Mouse (Mus musculus) heart, embryonic 16.5 days (tissue): ENCODE measurements around the gene Ltbp1. TPM values are rescaled to one million over a fixed set of nuclear protein-coding genes. Genes with fewer than 3 reads are reported as not detected.
A peak's percentile ranks its signal among the peaks of the same experiment; 100 is the strongest.

Source experiments
- ATAC-seq: fragments of 200-750 bp; cut with Nextera tagmentation; replicated peaks from 2 replicates; pipeline ENCODE4 v1.8.0; 2017; ENCODE audit warnings: moderate number of reproducible peaks; ENCODE audit not compliant: insufficient read depth, low FRiP score; ENCODE audit errors: extremely low read depth
- H3K27ac ChIP-seq: fragments of 300-500 bp; sonication (generic); 2 replicates; pipeline ENCODE4 v1.5.1; 2014; ENCODE audit warnings: mild to moderate bottlenecking, low read length, control low read depth, moderate library complexity
- H3K27me3 ChIP-seq: fragments of 300-500 bp; sonication (generic); 2 replicates; pipeline ENCODE4 v1.6.1; 2014; ENCODE audit warnings: low read length, mixed read lengths; ENCODE audit not compliant: control insufficient read depth, insufficient read depth
- H3K36me3 ChIP-seq: fragments of 300-500 bp; sonication (generic); 2 replicates; pipeline ENCODE4 v1.6.1; 2014; ENCODE audit not compliant: control insufficient read depth, insufficient read depth
- H3K4me1 ChIP-seq: fragments of 300-500 bp; sonication (generic); 2 replicates; pipeline ENCODE4 v1.6.1; 2014; ENCODE audit warnings: low read length, mixed read lengths; ENCODE audit not compliant: control insufficient read depth, insufficient read depth
- H3K4me2 ChIP-seq: fragments of 300-500 bp; sonication (generic); 2 replicates; pipeline ENCODE4 v1.6.1; 2014; ENCODE audit warnings: low read depth, mild to moderate bottlenecking, control low read depth, low read length
- H3K4me3 ChIP-seq: fragments of 300-500 bp; sonication (generic); 2 replicates; pipeline ENCODE4 v1.5.1; 2014; ENCODE audit warnings: mild to moderate bottlenecking, control low read depth, low read length
- H3K9ac ChIP-seq: fragments of 300-500 bp; sonication (generic); 2 replicates; pipeline ENCODE4 v1.6.1; 2014; ENCODE audit warnings: low read length, control low read depth
- H3K9me3 ChIP-seq: fragments of 300-500 bp; sonication (generic); replicated peaks from 2 replicates; pipeline ENCODE4 v1.6.1; 2016; ENCODE audit warnings: low read length; ENCODE audit not compliant: control insufficient read depth
- WGBS: fragments of 180-500 bp; shearing (Covaris S2); extraction: QIAGEN DNeasy Blood & Tissue Kit; methylation state at CpG from one replicate; pipeline ENCODE4 v1.1.7; 2014; 5-methylcytosine and 5-hydroxymethylcytosine counted together
- polyA plus RNA-seq: library from polyadenylated mRNA; unstranded; fragments of >200 nt; fragmentation: Nextera tagmentation; extraction: Ambion mirVana; gene quantifications from 2 replicates; pipeline ENCODE4 v1.2.1, GENCODE M21; 2015

Ltbp1 gene
- 15.6 and 19.7 TPM in 2 replicates for polyA plus RNA-seq

DNA sequence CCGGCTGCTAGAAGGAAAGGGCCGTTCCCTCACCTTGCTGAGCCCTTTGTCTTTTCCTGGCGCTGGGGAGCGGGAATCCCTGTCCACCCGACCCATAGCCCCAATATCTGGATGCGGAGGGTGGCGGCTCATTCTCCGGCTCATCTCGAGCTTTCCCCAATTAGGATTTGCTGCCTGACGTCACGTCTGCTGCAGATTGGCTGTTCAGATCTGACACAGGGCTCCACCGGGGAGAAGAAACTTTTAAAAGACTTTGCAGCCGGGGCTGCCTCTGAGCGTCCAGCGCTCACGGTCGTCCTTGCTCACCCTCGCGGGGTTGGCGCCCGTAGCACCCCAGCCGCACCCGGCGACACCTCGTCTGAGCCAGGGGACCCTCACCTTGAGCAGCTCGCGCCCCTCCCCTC, at the start of gene Ltbp1:
Gene Ltbp1, plus strand, starts transcription at position 288 of the 404 bp plus-strand sequence.
- H3K36me3 ChIP-seq, result no peaks in the 10 kb centered on the region
- ATAC-seq, result peak; percentile 83
- peak within 1 kb of the TSS; percentile 90 for H3K4me2 ChIP-seq
- under 1% methylated on average over 27 of the region's 27 CpGs for WGBS
- no peaks in the 10 kb centered on the region for H3K27me3 ChIP-seq
- H3K27ac ChIP-seq, result peak within 1 kb of the TSS; percentile 94
- peak within 1 kb of the TSS; percentile 94 for H3K4me3 ChIP-seq
- peaks cover 7% of the 10 kb centered on the region for H3K4me1 ChIP-seq
- H3K9ac ChIP-seq, result peak within 1 kb of the TSS; percentile 97
- no peaks in the 10 kb centered on the region for H3K9me3 ChIP-seq

- Histone ChIP-seq H3K27me3 (no peaks in the 10 kb centered on the region), H3K4me1 (peaks cover 2% of the 10 kb centered on the region; the same call in 1 of the 2 replicates), H3K36me3 (no peaks in the 10 kb centered on the region), H3K9ac (no peak overlapping the region), H3K4me2 (no peak overlapping the region), H3K27ac (no peak overlapping the region), H3K4me3 (no peak overlapping the region), H3K9me3 (no peaks in the 10 kb centered on the region)
- 71% methylated on average over 6 of the region's 6 CpGs for WGBS
- no peak for ATAC-seq
These were observed 45.7 kb upstream of the Ltbp1 start for GRCm38 (mm10) chr17:74959481-74960245.

DNA sequence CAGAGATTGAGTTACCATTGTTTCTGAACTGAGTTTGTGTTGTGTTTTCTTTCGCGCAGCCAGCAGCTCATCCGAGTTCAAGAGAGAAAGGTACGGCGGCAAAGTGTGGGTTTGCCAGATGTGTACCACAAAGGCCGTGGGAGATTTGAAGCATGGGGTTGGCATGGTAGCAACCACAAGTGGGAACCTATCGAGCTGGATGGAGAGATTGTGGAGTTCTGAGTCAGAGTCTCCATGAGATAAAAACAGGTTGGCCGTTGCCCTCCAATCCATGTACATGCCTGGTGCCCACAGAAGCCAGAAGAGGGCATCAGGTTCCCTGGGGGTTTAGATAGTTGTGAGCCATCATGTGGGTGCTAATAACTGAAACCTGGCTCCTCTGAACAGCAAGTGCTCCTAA, 42.1 kb upstream of the Ltbp1 start:
- no peaks in the 10 kb centered on the region for H3K36me3 ChIP-seq
- peaks cover 13% of the 10 kb centered on the region for H3K4me1 ChIP-seq
- no peak for ATAC-seq
- H3K9me3 ChIP-seq, result no peaks in the 10 kb centered on the region
- H3K4me3 ChIP-seq, result no peak overlapping the region
- H3K9ac ChIP-seq, result no peak overlapping the region
- no peak overlapping the region for H3K4me2 ChIP-seq
- 87% methylated on average over 8 of the region's 8 CpGs for WGBS
- no peaks in the 10 kb centered on the region for H3K27me3 ChIP-seq
- no peak overlapping the region for H3K27ac ChIP-seq

DNA sequence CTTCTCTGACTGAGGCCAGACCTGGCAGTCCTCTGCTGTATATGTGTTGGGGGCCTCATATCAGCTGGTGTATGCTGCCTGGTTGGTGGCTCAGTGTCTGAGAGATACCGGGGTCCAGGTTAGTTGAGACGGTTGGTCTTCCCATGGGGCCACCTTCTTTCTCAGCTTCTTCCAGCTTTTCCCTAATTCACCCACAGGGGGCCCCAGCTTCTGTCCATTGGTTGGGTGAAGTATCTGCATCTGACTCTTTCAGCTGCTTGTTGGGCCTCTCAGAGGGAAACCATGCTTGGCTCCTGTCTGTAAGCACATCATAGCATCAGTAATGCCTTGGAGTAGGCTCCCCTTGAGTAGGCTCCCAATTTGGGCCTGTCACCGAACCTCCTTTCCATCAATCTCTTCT, 41.5 kb upstream of the Ltbp1 start:
- no peaks in the 10 kb centered on the region for H3K9me3 ChIP-seq
- H3K27me3 ChIP-seq, result no peaks in the 10 kb centered on the region
- H3K27ac ChIP-seq, result no peak overlapping the region
- no peak for ATAC-seq
- H3K4me2 ChIP-seq, result no peak overlapping the region
- H3K4me3 ChIP-seq, result no peak overlapping the region
- 82% methylated on average over 3 of the region's 3 CpGs for WGBS
- no peak overlapping the region for H3K9ac ChIP-seq
- H3K4me1 ChIP-seq, result peaks cover 18% of the 10 kb centered on the region
- no peaks in the 10 kb centered on the region for H3K36me3 ChIP-seq

DNA sequence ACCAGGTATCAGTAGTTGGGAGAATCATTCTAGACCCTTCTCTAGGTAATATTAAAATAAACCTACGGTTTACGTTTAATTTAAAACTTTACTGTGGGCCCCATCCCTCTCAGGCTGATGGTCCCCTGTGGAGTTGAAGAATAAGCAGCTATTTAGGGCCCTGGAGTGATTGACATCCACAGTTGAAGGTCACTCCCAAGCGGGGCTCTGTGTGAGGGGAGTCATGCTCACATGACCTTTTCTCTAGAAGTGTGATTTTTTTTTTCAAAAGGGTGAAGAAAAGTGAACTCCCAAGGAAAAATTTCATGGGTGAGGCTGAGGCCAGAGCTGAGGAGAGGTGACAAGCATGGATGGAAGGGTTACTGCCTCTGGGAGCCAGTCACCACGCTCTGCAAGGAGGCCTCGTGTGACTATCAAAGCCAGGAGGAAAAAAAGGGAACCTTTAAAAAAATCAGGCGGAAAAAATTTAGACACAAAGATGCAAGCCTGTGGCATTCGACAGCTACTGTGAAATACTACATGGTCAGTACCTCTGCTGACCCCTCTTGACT, 38.0 kb upstream of the Ltbp1 start:
- no peak overlapping the region for H3K27ac ChIP-seq
- no peaks in the 10 kb centered on the region for H3K36me3 ChIP-seq
- no peak overlapping the region for H3K9ac ChIP-seq
- H3K27me3 ChIP-seq, result no peaks in the 10 kb centered on the region
- H3K9me3 ChIP-seq, result no peaks in the 10 kb centered on the region
- no peak overlapping the region for H3K4me3 ChIP-seq
- peaks cover 20% of the 10 kb centered on the region for H3K4me1 ChIP-seq
- ATAC-seq, result no peak
- WGBS, result 57% methylated on average over 7 of the region's 7 CpGs
- no peak overlapping the region for H3K4me2 ChIP-seq

GRCm38 (mm10) chr17:74968152-74968712, 37.1 kb upstream of the Ltbp1 start:
- H3K4me2 ChIP-seq, result no peak overlapping the region
- 54% methylated on average over 9 of the region's 9 CpGs for WGBS
- H3K36me3 ChIP-seq, result no peaks in the 10 kb centered on the region
- peaks cover 20% of the 10 kb centered on the region for H3K4me1 ChIP-seq
- H3K27me3 ChIP-seq, result no peaks in the 10 kb centered on the region
- peak overlapping the region; percentile 29 for H3K27ac ChIP-seq
- no peaks in the 10 kb centered on the region for H3K9me3 ChIP-seq
- H3K9ac ChIP-seq, result no peak overlapping the region
- no peak overlapping the region for H3K4me3 ChIP-seq
- ATAC-seq, result no peak

GRCm38 (mm10) chr17:74968738-74969271, 36.6 kb upstream of the Ltbp1 start:
- 66% methylated on average over 16 of the region's 16 CpGs for WGBS
- Histone ChIP-seq H3K4me2 (no peak overlapping the region; the same call in 1 of the 2 replicates), H3K4me1 (peaks cover 20% of the 10 kb centered on the region), H3K9me3 (no peaks in the 10 kb centered on the region), H3K27ac (peak overlapping the region; percentile 39; the same call in 1 of the 2 replicates), H3K4me3 (no peak overlapping the region), H3K9ac (no peak overlapping the region), H3K27me3 (no peaks in the 10 kb centered on the region), H3K36me3 (no peaks in the 10 kb centered on the region)
- no peak for ATAC-seq

DNA sequence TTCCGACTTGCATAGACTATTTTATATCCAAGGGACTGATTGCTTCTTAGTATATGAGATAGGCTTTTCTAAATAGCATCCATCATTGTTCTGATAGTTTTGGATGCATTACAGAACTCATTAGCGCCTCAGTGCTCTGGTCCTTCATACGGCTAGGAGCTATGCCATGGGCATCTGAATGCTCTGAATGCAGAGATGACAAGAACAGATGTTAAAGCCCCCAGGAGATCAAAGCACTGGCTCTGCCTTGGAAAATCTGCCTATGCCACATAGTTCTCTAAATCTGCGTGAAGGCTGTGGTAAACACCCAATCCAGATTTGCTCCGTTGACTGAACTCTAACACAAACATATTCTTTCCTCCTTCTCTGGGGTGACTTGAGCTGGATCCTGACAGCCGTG, 30.2 kb upstream of the Ltbp1 start:
- Histone ChIP-seq H3K9me3 (no peaks in the 10 kb centered on the region), H3K4me2 (no peak overlapping the region), H3K4me3 (no peak overlapping the region), H3K27ac (no peak overlapping the region), H3K36me3 (no peaks in the 10 kb centered on the region), H3K4me1 (no peaks in the 10 kb centered on the region), H3K9ac (no peak overlapping the region), H3K27me3 (no peaks in the 10 kb centered on the region)
- 74% methylated on average over 6 of the region's 6 CpGs for WGBS
- ATAC-seq, result no peak
